Mouse (Mus musculus): ENCODE data around the gene Tssc4. TPM values are rescaled to one million over a fixed set of nuclear protein-coding genes. Genes with fewer than 3 reads are reported as not detected.

Gene Tssc4
- total RNA-seq (2012; rRNA removed) (49.8 and 58.7 TPM in 2 replicates), total RNA-seq (2014; rRNA removed) (47.3 and 55.1 TPM in 2 replicates), polyA plus RNA-seq (2012; ENCODE audit: insufficient read length, low read depth) (44.1 and 49.6 TPM in 2 replicates)

DNA sequence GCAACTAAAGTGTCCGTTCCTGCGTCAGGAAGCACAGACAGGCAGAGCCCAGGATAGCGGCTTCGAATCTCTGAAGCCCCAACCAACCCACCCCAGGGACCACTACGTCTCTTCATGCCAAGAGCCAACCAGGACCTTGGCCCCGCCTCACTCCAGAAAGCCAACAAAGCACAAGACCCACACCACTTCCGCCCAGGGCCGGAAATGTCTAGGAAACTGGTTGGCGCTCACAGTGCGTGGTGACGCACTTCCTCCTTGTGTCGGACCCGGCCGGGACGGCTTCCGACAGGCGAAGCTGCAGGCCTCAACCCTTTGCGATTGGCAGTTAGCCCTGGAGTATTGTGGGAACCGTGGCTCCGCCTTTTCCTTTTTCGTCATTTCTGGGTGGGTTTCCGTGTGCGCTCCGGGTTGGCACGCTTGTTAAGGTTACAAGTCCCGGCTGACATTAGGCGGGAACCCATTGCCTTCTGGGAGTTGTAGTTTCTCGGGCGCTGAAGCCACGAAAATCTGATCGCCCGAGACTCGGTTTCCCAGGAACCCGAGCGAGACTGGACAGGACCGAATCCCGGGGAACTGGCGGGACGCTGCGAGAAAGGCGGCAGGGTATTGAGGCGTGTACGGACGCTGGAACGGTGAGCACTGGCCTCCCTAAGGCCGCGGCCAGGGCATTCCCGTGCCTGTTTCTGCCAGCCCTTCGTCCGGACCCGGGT is at the start of gene Tssc4:
Gene Tssc4, plus strand, starts transcription at position 368 of the 710 bp plus-strand sequence.
- in situ Hi-C loops (cut with MboI; ENCODE audit: low pct_ligation_motif_present, low pct_unique_long_range_greater_than_20kb, low sequenced_read_pairs) (loop anchor here (5.0 kb wide), 1 partner anchor 62 kb away; the partner anchor contains the start of gene Tspan32), dilution Hi-C loops (cut with MboI; ENCODE audit: extremely low pct_ligation_motif_present, extremely low pct_unique_long_range_greater_than_20kb, low sequenced_read_pairs) (no loop called here)
- peaks cover 14% of the 10 kb centered on the region for H3K79me2 ChIP-seq (replicated peaks; ENCODE audit: control insufficient read depth, extremely low read depth, insufficient read depth, poor library complexity, severe bottlenecking)
- DNase-seq (ENCODE audit: extremely low read depth) = peak; percentile 99
- no peaks in the 10 kb centered on the region for H3K9me3 ChIP-seq (replicated peaks; ENCODE audit: low read length)
- H3K4me1 ChIP-seq (ENCODE audit: control insufficient read depth in 1 of 2, insufficient read depth in 2 of 2) = peaks cover 7 to 34% of the 10 kb centered on the region in 2 experiments
- peak within 1 kb of the TSS; percentile 73 for H3K4me2 ChIP-seq (ENCODE audit: insufficient read depth, low read depth, poor library complexity, severe bottlenecking)
- peak within 1 kb of the TSS; percentile 94 for H3K9ac ChIP-seq (ENCODE audit: insufficient read depth, low read depth)
- H3K36me3 ChIP-seq (replicated peaks in 1 of 2; ENCODE audit: control insufficient read depth in 1 of 2, insufficient read depth in 1 of 2, low read length in 1 of 2) = peaks cover 40 to 81% of the 10 kb centered on the region in 2 experiments
- H3K27me3 ChIP-seq (replicated peaks) = no peaks in the 10 kb centered on the region
- peak within 1 kb of the TSS; percentile 74 for H3K27ac ChIP-seq (ENCODE audit: insufficient read depth, low read depth)
- peak within 1 kb of the TSS; percentile 61 to 100 (median 93) for H3K4me3 ChIP-seq (replicated peaks in 1 of 3; ENCODE audit: low read depth in 2 of 3, low read length in 2 of 3, poor library complexity in 1 of 3)
- TF ChIP-seq RAD21 (IDR thresholded peaks at IDR 0.05; ENCODE audit: low read depth, low read length) = no peak
- peak; percentile 98 for TF ChIP-seq HCFC1 (IDR thresholded peaks at IDR 0.05; ENCODE audit: low read depth, low read length)
- no peak for TF ChIP-seq EP300 (IDR thresholded peaks at IDR 0.05; ENCODE audit: low read length)
- peak; percentile 77 for TF ChIP-seq BHLHE40 (IDR thresholded peaks at IDR 0.05; ENCODE audit: low read depth, low read length)
- TF ChIP-seq ZMIZ1 (IDR thresholded peaks at IDR 0.05; ENCODE audit: low read depth, low read length) = peak; percentile 80
- peak; percentile 94 for TF ChIP-seq ELF1 (IDR thresholded peaks at IDR 0.05; ENCODE audit: low read depth, low read length)
- peak; percentile 70; the same call in 1 of the 2 replicates for TF ChIP-seq GABPA (IDR thresholded peaks at IDR 0.05; ENCODE audit: insufficient replicate concordance, low read depth, low read length)
- TF ChIP-seq CHD2 (IDR thresholded peaks at IDR 0.05; ENCODE audit: low read length) = peak; percentile 94
- no peak for TF ChIP-seq MAZ (IDR thresholded peaks at IDR 0.05; ENCODE audit: low read depth, low read length)
- TF ChIP-seq TBP (conservative IDR thresholded peaks at IDR 0.05; ENCODE audit: low read depth, low read length) = 0 out of 2 replicates have a peak, but pooled peaks have one; percentile 37
- TF ChIP-seq UBTF (IDR thresholded peaks at IDR 0.05; ENCODE audit: low read depth, low read length) = no peak
- no peak for TF ChIP-seq ZNF384 (IDR thresholded peaks at IDR 0.05; ENCODE audit: low read depth, low read length)
- TF ChIP-seq KAT2A (IDR thresholded peaks at IDR 0.05; ENCODE audit: insufficient replicate concordance, low read length) = peak; percentile 99
- no peak for TF ChIP-seq USF2 (conservative IDR thresholded peaks at IDR 0.05; ENCODE audit: low read depth, low read length)
- peak; percentile 18; the same call in 1 of the 2 replicates for TF ChIP-seq ETS1 (conservative IDR thresholded peaks at IDR 0.05; ENCODE audit: low read depth, low read length)
- TF ChIP-seq POLR2A (IDR thresholded peaks at IDR 0.05; ENCODE audit: low read depth, low read length) = peak; percentile 69
- no peak; the same call in none of the 2 replicates for TF ChIP-seq MEF2A (IDR thresholded peaks at IDR 0.05; ENCODE audit: borderline replicate concordance, low read depth, low read length)
- peak; percentile 36; the same call in 1 of the 2 replicates for TF ChIP-seq NRF1 (IDR thresholded peaks at IDR 0.05; ENCODE audit: low read depth, low read length)
- peak; percentile 76 for TF ChIP-seq NELFE (IDR thresholded peaks at IDR 0.05; ENCODE audit: low read depth, low read length)
- TF ChIP-seq SMC3 (IDR thresholded peaks at IDR 0.05; ENCODE audit: low read depth, low read length) = peak; percentile 2
- TF ChIP-seq E2F4 (IDR thresholded peaks at IDR 0.05; ENCODE audit: insufficient replicate concordance, low read depth, low read length) = peak; percentile 96; the same call in 1 of the 2 replicates
- peak; percentile 73 for TF ChIP-seq IRF4 (IDR thresholded peaks at IDR 0.05; ENCODE audit: low read depth, low read length)
- TF ChIP-seq MAX (IDR thresholded peaks at IDR 0.05; ENCODE audit: low read length) = peak; percentile 61
- TF ChIP-seq CTCF (conservative IDR thresholded peaks at IDR 0.05 in 1 of 2, IDR thresholded peaks at IDR 0.05 in 1 of 2; ENCODE audit: low read depth in 2 of 2, low read length in 2 of 2) = no peak
- no peak for TF ChIP-seq MAFK (IDR thresholded peaks at IDR 0.05; ENCODE audit: insufficient replicate concordance, low read length)
- peak; percentile 98 for TF ChIP-seq POLR2AphosphoS2 (IDR thresholded peaks at IDR 0.05; ENCODE audit: low read depth, low read length)
- no peak for TF ChIP-seq CHD1 (IDR thresholded peaks at IDR 0.05; ENCODE audit: low read depth, low read length)
- 0 out of 2 replicates have a peak, but pooled peaks have one; percentile 27 for TF ChIP-seq USF1 (IDR thresholded peaks at IDR 0.05; ENCODE audit: low read depth, low read length)
- TF ChIP-seq MXI1 (IDR thresholded peaks at IDR 0.05; ENCODE audit: low read depth, low read length) = 0 out of 2 replicates have a peak, but pooled peaks have one; percentile 68
- TF ChIP-seq SIN3A (IDR thresholded peaks at IDR 0.05; ENCODE audit: low read length) = peak; percentile 89
- peak; percentile 89 for TF ChIP-seq MYC (IDR thresholded peaks at IDR 0.05; ENCODE audit: low read depth, low read length)
- TF ChIP-seq TCF12 (IDR thresholded peaks at IDR 0.05; ENCODE audit: low read depth, low read length) = peak; percentile 43
